Mouse (Mus musculus) hindbrain, embryonic 10.5 days (tissue): ENCODE results near the gene Gm11568. TPM values are rescaled to one million over a fixed set of nuclear protein-coding genes. Genes with fewer than 3 reads are reported as not detected.
"Not testable (repeated sequence)": the region's sequence is repeated elsewhere in the genome, so short reads cannot be mapped to it uniquely, and the experiment has no call there.

Source experiments
- DNase-seq: peaks from one replicate; pipeline ENCODE4 v3.0.0-alpha.2; 2017; ENCODE audit warnings: low spot score
- H3K27ac ChIP-seq: fragments of 300-500 bp; sonication (generic); 2 replicates; pipeline ENCODE4 v1.5.1; 2016; ENCODE audit warnings: mild to moderate bottlenecking, moderate library complexity
- H3K27me3 ChIP-seq: fragments of 300-500 bp; sonication (generic); 2 replicates; pipeline ENCODE4 v1.6.1; 2016; ENCODE audit warnings: mild to moderate bottlenecking; ENCODE audit not compliant: poor library complexity, insufficient read depth, severe bottlenecking
- H3K36me3 ChIP-seq: fragments of 300-500 bp; sonication (generic); 2 replicates; pipeline ENCODE4 v1.6.1; 2016; ENCODE audit warnings: mild to moderate bottlenecking, moderate library complexity
- H3K4me1 ChIP-seq: fragments of 300-500 bp; sonication (generic); replicated peaks from 2 replicates; pipeline ENCODE4 v1.6.1; 2016; ENCODE audit warnings: mild to moderate bottlenecking
- H3K4me3 ChIP-seq: fragments of 300-500 bp; sonication (generic); 2 replicates; pipeline ENCODE4 v1.5.1; 2016; ENCODE audit warnings: mild to moderate bottlenecking, moderate library complexity
- H3K9me3 ChIP-seq: fragments of 300-500 bp; sonication (generic); 2 replicates; pipeline ENCODE4 v1.6.1; 2016; ENCODE audit warnings: mild to moderate bottlenecking, moderate library complexity
- whole genome bisulfite sequencing: fragments of 180-500 bp; shearing (Covaris S2); methylation state at CpG from one replicate; pipeline ENCODE4 v1.1.7; 2016; 5-methylcytosine and 5-hydroxymethylcytosine counted together
- polyA plus RNA-seq: library from polyadenylated mRNA; unstranded; fragments of >200 nt; fragmentation: Nextera tagmentation; extraction: Ambion mirVana; gene quantifications from 2 replicates; pipeline ENCODE4 v1.2.1, GENCODE M21; 2016

Gene Gm11568
- polyA plus RNA-seq = not detected in 2 replicates

- DNase-seq = no peak
- Histone ChIP-seq H3K27me3 (no peaks in the 10 kb centered on the region), H3K4me3 (no peak within 1 kb of the TSS), H3K9me3 (no peaks in the 10 kb centered on the region), H3K27ac (no peak within 1 kb of the TSS), H3K36me3 (no peaks in the 10 kb centered on the region), H3K4me1 (no peaks in the 10 kb centered on the region)
- WGBS = 86% methylated on average over 2 of the region's 2 CpGs
Observed at GRCm38 (mm10) chr11:99857617-99858016, at the start of gene Gm11568. Gm11568 (plus strand) TSS chr11:99857917.

- not testable (repeated sequence) for H3K36me3 ChIP-seq, H3K27me3 ChIP-seq
Observed at GRCm38 (mm10) chr11:99809792-99810191, 47.9 kb upstream of the Gm11568 start, which contains the start of gene Krtap4-13. Krtap4-13 (minus strand) TSS chr11:99809892.

GRCm38 (mm10) chr11:99815566-99815965, 42.2 kb upstream of the Gm11568 start, which contains the start of gene Gm11564:
Gm11564 (minus strand) TSS chr11:99815666.
- not testable (repeated sequence) for H3K27ac ChIP-seq, H3K4me3 ChIP-seq, H3K36me3 ChIP-seq, H3K9me3 ChIP-seq, H3K4me1 ChIP-seq, DNase-seq, H3K27me3 ChIP-seq
- 90% methylated on average over 2 of the region's 2 CpGs for WGBS

More at GRCm38 (mm10) chr11:99809792-99810191, 47.9 kb upstream of the Gm11568 start, which contains the start of gene Krtap4-13:
- not testable (repeated sequence) for H3K9me3 ChIP-seq, H3K4me3 ChIP-seq, DNase-seq, H3K4me1 ChIP-seq, H3K27ac ChIP-seq

DNA sequence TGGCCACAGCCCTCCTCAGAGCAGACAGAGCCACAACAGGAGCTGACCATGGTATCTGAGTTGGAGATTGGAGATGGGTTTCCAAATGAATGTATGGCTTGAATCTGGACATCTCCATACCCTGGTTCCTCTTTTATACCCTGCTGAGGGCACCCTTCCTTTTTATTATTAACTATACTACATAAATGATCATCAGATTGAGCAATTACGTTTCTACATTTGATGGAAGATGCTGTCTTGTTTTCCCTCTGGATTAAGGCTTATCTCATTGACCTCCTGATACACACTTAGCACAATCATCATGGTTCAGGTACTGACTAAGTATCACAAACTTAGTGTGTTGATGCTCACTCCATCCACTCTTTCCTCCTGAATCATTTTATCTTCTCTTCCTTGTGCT, 19.8 kb upstream of the Gm11568 start, which contains the start of gene 2300003K06Rik:
TSS of gene 2300003K06Rik (minus strand) at position 101 of the 400 bp plus-strand sequence.
- WGBS = 88% methylated on average over 1 of the region's 1 CpGs
- Histone ChIP-seq H3K27ac (no peak within 1 kb of the TSS), H3K9me3 (no peaks in the 10 kb centered on the region), H3K27me3 (no peaks in the 10 kb centered on the region), H3K4me1 (no peaks in the 10 kb centered on the region), H3K4me3 (no peak within 1 kb of the TSS), H3K36me3 (no peaks in the 10 kb centered on the region)
- DNase-seq = no peak

GRCm38 (mm10) chr11:99842185-99842584, 15.5 kb upstream of the Gm11568 start:
- Histone ChIP-seq H3K27ac (no peak overlapping the region), H3K36me3 (no peaks in the 10 kb centered on the region), H3K9me3 (no peaks in the 10 kb centered on the region), H3K4me3 (no peak overlapping the region), H3K27me3 (no peaks in the 10 kb centered on the region), H3K4me1 (no peaks in the 10 kb centered on the region)
- DNase-seq = no peak
- 87% methylated on average over 1 of the region's 1 CpGs for WGBS

GRCm38 (mm10) chr11:99846746-99847145, 11.0 kb upstream of the Gm11568 start:
- no peaks in the 10 kb centered on the region for H3K27me3 ChIP-seq
- no peak overlapping the region for H3K4me3 ChIP-seq
- no peaks in the 10 kb centered on the region for H3K4me1 ChIP-seq
- 87% methylated on average over 2 of the region's 2 CpGs for WGBS
- H3K27ac ChIP-seq = no peak overlapping the region
- H3K9me3 ChIP-seq = 0 out of 2 replicates have a peak, but pooled peaks cover 4% of the 10 kb centered on the region
- no peaks in the 10 kb centered on the region for H3K36me3 ChIP-seq
- DNase-seq = no peak

GRCm38 (mm10) chr11:99851508-99851907, 6.2 kb upstream of the Gm11568 start, which contains the start of gene Krtap4-16:
Krtap4-16 (minus strand) TSS chr11:99851608.
- Histone ChIP-seq H3K9me3 (0 out of 2 replicates have a peak, but pooled peaks cover 4% of the 10 kb centered on the region), H3K27ac (no peak within 1 kb of the TSS), H3K27me3 (no peaks in the 10 kb centered on the region), H3K4me3 (no peak within 1 kb of the TSS), H3K4me1 (no peaks in the 10 kb centered on the region), H3K36me3 (no peaks in the 10 kb centered on the region)
- no peak for DNase-seq

GRCm38 (mm10) chr11:99854121-99854520, 3.6 kb upstream of the Gm11568 start:
- peak; percentile 15 for DNase-seq
- Histone ChIP-seq H3K9me3 (0 out of 2 replicates have a peak, but pooled peaks cover 4% of the 10 kb centered on the region), H3K27ac (no peak overlapping the region), H3K4me1 (no peaks in the 10 kb centered on the region), H3K36me3 (no peaks in the 10 kb centered on the region), H3K27me3 (no peaks in the 10 kb centered on the region), H3K4me3 (no peak overlapping the region)
- WGBS = 63% methylated on average over 3 of the region's 3 CpGs

DNA sequence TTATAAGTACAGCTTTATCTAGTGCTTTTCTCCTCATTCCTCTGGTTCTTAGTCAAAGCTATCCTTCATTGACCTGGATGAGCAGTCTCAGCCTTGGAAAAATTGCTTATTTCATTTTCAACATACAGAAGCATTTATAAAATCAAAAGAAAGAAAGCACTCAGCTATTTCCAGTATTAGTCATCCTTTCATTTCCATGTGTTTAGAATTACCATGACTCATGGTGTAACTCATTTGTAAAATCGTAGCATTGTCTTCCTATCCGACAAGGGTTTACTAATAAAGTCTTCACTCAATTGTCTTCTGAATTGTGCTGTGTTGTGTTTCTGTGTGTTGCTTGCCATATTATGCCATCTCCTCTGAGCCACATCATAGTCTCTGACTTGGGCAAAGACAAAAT, 1.0 kb downstream of the Gm11568 start:
- H3K36me3 ChIP-seq = no peaks in the 10 kb centered on the region
- WGBS = 83% methylated on average over 2 of the region's 2 CpGs
- no peak overlapping the region for H3K27ac ChIP-seq
- no peaks in the 10 kb centered on the region for H3K4me1 ChIP-seq
- no peaks in the 10 kb centered on the region for H3K9me3 ChIP-seq
- no peak overlapping the region for H3K4me3 ChIP-seq
- DNase-seq = no peak
- H3K27me3 ChIP-seq = no peaks in the 10 kb centered on the region

- not testable (repeated sequence) for H3K9me3 ChIP-seq, H3K4me3 ChIP-seq, H3K4me1 ChIP-seq, H3K27ac ChIP-seq, H3K27me3 ChIP-seq, H3K36me3 ChIP-seq, DNase-seq
- WGBS = 67% methylated on average over 1 of the region's 1 CpGs
Observed at GRCm38 (mm10) chr11:99864176-99864575, 6.5 kb downstream of the Gm11568 start, which contains the start of gene Gm11559. Gm11559 (plus strand) TSS chr11:99864476.

DNA sequence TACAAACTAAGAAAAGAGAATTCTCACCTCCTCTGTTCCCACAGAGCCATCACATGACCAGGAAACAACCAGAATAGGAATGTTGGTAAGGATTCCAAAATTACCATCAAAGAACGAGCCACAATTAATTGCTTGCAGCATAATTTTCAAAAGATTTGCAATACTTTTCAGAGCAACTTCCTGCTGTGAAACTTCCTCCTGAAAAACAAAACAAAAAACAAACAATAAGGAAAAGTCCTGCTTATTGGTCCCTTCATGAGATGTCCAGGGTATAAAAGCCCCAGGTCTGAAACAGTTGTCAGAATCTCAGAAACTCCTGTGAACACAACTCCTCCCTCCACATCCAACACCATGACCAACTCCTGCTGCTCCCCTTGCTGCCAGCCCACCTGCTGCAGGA, 15.4 kb downstream of the Gm11568 start, which contains the start of gene Krtap9-1:
TSS of gene Krtap9-1 (plus strand) at position 301 of the 400 bp plus-strand sequence.
- not testable (repeated sequence) for H3K9me3 ChIP-seq, DNase-seq, H3K27me3 ChIP-seq, H3K4me1 ChIP-seq, H3K4me3 ChIP-seq, H3K27ac ChIP-seq, H3K36me3 ChIP-seq
- WGBS = 83% methylated on average over 1 of the region's 1 CpGs

DNA sequence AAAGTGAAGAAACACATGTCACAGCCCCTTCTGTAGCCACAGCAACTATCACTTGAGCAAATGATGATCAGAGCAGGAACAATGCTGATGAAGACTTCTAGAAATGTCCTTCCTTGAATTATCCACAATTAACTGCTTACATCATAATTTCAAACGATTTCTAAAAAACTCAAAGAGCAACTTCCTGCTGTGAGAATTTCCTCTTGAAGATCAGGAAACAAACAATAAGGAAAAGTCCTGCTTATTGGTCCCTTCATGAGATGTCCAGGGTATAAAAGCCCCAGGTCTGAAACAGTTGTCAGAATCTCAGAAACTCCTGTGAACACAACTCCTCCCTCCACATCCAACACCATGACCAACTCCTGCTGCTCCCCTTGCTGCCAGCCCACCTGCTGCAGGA, 21.2 kb downstream of the Gm11568 start, which contains the start of gene Gm11567:
TSS of gene Gm11567 (plus strand) at position 301 of the 400 bp plus-strand sequence.
- 56% methylated on average over 1 of the region's 1 CpGs for WGBS
- DNase-seq = not testable (repeated sequence)

GRCm38 (mm10) chr11:99907620-99908019, 49.9 kb downstream of the Gm11568 start, which contains the start of gene Krtap31-1:
Krtap31-1 (plus strand) TSS chr11:99907920.
- 86% methylated on average over 2 of the region's 2 CpGs for WGBS

More for the DNA sequence above, 21.2 kb downstream of the Gm11568 start, which contains the start of gene Gm11567:
- not testable (repeated sequence) for H3K4me3 ChIP-seq, H3K4me1 ChIP-seq, H3K27me3 ChIP-seq, H3K27ac ChIP-seq, H3K36me3 ChIP-seq, H3K9me3 ChIP-seq

More at GRCm38 (mm10) chr11:99907620-99908019, 49.9 kb downstream of the Gm11568 start, which contains the start of gene Krtap31-1:
- Histone ChIP-seq H3K9me3 (no peaks in the 10 kb centered on the region), H3K36me3 (no peaks in the 10 kb centered on the region), H3K27ac (no peak within 1 kb of the TSS), H3K27me3 (no peaks in the 10 kb centered on the region), H3K4me1 (no peaks in the 10 kb centered on the region), H3K4me3 (no peak within 1 kb of the TSS)
- no peak for DNase-seq
